Mouse (Mus musculus) C2C12 (cell line): Measurements from ENCODE around the gene Scap. TPM values are rescaled to one million over a fixed set of nuclear protein-coding genes. Genes with fewer than 3 reads are reported as not detected.
"Not testable (repeated sequence)": the region's sequence is repeated elsewhere in the genome, so short reads cannot be mapped to it uniquely, and the experiment has no call there.

Experiments
- H3K27me3 ChIP-seq: one replicate; pipeline ENCODE4 v1.6.1; 2011; ENCODE audit not compliant: control insufficient read depth, insufficient read depth, insufficient read length
- H3K36me3 ChIP-seq: one replicate; pipeline ENCODE4 v1.6.1; 2011; ENCODE audit not compliant: control insufficient read depth, insufficient read depth
- H3K4me3 ChIP-seq: one replicate; pipeline ENCODE4 v1.5.1; 2011; ENCODE audit warnings: mild to moderate bottlenecking, control low read depth; ENCODE audit not compliant: poor library complexity, insufficient read depth, severe bottlenecking
- H3K79me2 ChIP-seq: one replicate; pipeline ENCODE4 v1.6.1; 2011; ENCODE audit not compliant: control insufficient read depth, insufficient read depth
- H3K79me3 ChIP-seq: one replicate; pipeline ENCODE4 v1.6.1; 2011; ENCODE audit warnings: low read depth, control low read depth
- H3ac ChIP-seq: one replicate; pipeline ENCODE3; 2011; ENCODE audit warnings: low read depth; ENCODE audit not compliant: control insufficient read depth, insufficient read length
- CEBPB ChIP-seq: IDR thresholded peaks from one replicate; pipeline ENCODE4 v1.6.1; 2011; ENCODE audit warnings: low read depth, mild to moderate bottlenecking, control low read depth, moderate library complexity
- CTCF ChIP-seq: IDR thresholded peaks from one replicate; pipeline ENCODE4 v1.5.1; 2011; ENCODE audit not compliant: control insufficient read depth, insufficient read depth, insufficient read length
- FOSL1 ChIP-seq: IDR thresholded peaks from one replicate; pipeline ENCODE4 v1.8.0; 2011; ENCODE audit warnings: mild to moderate bottlenecking, low read length; ENCODE audit not compliant: poor library complexity, insufficient read depth, severe bottlenecking
- MAX ChIP-seq: IDR thresholded peaks from one replicate; pipeline ENCODE4 v1.6.1; 2011; ENCODE audit warnings: mild to moderate bottlenecking, control low read depth
- MYOD1 ChIP-seq: IDR thresholded peaks from one replicate; pipeline ENCODE4 v1.6.1; 2011; ENCODE audit warnings: low read depth; ENCODE audit not compliant: control insufficient read depth, insufficient read length
- MYOG ChIP-seq: IDR thresholded peaks from one replicate; pipeline ENCODE4 v1.6.1; 2011; ENCODE audit not compliant: control insufficient read depth, insufficient read length; ENCODE audit errors: extremely low read depth
- USF1 ChIP-seq: IDR thresholded peaks from one replicate; pipeline ENCODE4 v1.6.1; 2011; ENCODE audit warnings: low read depth, mild to moderate bottlenecking, control low read depth, moderate library complexity
- polyA plus RNA-seq: library from polyadenylated mRNA; unstranded; fragments of >200 nt; fragmentation: generic; extraction: Trizol; gene quantifications from one replicate; pipeline ENCODE4 v1.2.1, GENCODE M21; 2012; ENCODE audit warnings: missing spikeins

Scap gene
- polyA plus RNA-seq, 1 experiment = 57.4 TPM

GRCm38 (mm10) chr9:110393295-110393694 lies 60.2 kb downstream of the Scap start:
- Histone ChIP-seq H3ac (no peak overlapping the region), H3K79me2 (peaks cover 39% of the 10 kb centered on the region), H3K79me3 (peaks cover 14% of the 10 kb centered on the region), H3K27me3 (no peaks in the 10 kb centered on the region), H3K4me3 (no peak overlapping the region), H3K36me3 (peaks cover 52% of the 10 kb centered on the region)
- TF ChIP-seq FOSL1 = no peak
- no peak for TF ChIP-seq CEBPB
- TF ChIP-seq CTCF = no peak
- no peak for TF ChIP-seq MYOG
- no peak for TF ChIP-seq MYOD1

DNA sequence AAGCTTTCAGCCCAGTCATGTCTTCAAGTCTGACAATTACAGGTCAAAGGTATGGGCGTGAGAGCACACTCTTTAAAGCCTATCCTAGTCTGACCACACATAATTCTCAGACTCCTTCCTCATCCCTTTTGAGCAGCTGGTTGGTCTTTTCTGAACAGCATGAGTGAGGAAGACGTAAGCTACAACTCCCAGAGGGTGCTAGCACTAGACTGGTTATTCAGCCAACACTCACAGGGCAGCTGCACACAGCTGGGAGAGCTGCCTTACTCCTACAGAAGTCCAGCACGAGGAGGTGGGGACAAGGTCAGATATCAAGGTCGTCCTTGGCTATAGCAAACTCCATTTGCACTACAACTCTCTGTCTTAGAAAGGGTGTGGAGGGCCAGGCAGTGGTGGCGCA lies 67.6 kb downstream of the Scap start:
- Histone ChIP-seq H3ac (no peak overlapping the region), H3K36me3 (peaks cover 29% of the 10 kb centered on the region), H3K4me3 (no peak overlapping the region), H3K79me2 (peaks cover 85% of the 10 kb centered on the region), H3K79me3 (peaks cover 70% of the 10 kb centered on the region), H3K27me3 (no peaks in the 10 kb centered on the region)
- TF ChIP-seq FOSL1 (no peak), MYOG (no peak), CTCF (no peak), MYOD1 (no peak), CEBPB (no peak), USF1 (no peak)

DNA sequence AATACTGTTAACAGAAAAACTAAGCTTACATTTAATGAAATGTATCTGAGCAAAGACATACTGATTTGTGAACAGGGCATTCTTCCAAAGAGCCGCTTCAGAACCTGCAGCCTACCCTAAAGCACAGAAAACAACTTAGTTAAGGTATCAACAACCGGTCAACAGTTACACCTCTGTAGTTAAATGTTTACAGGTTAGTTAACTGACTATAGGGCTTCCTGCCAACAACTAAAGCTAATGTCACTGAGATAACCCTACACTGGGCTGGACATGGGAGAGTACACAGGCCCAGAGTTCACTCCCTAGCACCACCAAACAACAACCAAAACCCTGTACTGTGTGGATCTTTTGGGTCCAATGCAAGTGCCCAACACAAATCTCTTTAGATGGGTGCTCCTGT lies 69.6 kb downstream of the Scap start:
- H3K4me3 ChIP-seq = no peak overlapping the region
- H3ac ChIP-seq = no peak overlapping the region
- H3K36me3 ChIP-seq = peaks cover 20% of the 10 kb centered on the region
- peaks cover 99% of the 10 kb centered on the region for H3K79me2 ChIP-seq
- H3K79me3 ChIP-seq = peaks cover 86% of the 10 kb centered on the region
- no peaks in the 10 kb centered on the region for H3K27me3 ChIP-seq
- TF ChIP-seq MYOG (no peak), MYOD1 (no peak), USF1 (no peak), CTCF (no peak), MAX (no peak), CEBPB (no peak), FOSL1 (no peak)

DNA sequence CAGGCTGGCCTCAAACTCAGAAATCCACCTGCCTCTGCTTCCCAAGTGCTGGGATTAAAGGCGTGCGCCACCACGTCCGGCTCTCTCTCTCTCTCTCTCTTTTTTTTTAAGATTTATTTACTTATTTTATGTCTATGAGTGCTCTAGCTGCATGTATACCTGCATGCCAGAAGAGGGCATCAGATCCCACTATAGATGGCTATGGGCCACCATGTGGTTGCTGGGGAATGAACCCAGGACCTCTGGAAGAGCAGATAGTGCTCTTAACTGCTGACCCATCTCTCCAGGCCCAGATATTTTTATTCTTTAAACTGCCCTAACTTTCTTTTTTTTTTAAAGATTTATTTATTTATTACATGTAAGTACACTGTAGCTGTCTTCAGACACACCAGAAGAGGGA lies 70.2 kb downstream of the Scap start:
- not testable (repeated sequence) for H3K4me3 ChIP-seq, H3ac ChIP-seq, H3K27me3 ChIP-seq
- peaks cover 98% of the 10 kb centered on the region for H3K79me2 ChIP-seq
- H3K36me3 ChIP-seq = peaks cover 20% of the 10 kb centered on the region
- H3K79me3 ChIP-seq = peaks cover 84% of the 10 kb centered on the region

DNA sequence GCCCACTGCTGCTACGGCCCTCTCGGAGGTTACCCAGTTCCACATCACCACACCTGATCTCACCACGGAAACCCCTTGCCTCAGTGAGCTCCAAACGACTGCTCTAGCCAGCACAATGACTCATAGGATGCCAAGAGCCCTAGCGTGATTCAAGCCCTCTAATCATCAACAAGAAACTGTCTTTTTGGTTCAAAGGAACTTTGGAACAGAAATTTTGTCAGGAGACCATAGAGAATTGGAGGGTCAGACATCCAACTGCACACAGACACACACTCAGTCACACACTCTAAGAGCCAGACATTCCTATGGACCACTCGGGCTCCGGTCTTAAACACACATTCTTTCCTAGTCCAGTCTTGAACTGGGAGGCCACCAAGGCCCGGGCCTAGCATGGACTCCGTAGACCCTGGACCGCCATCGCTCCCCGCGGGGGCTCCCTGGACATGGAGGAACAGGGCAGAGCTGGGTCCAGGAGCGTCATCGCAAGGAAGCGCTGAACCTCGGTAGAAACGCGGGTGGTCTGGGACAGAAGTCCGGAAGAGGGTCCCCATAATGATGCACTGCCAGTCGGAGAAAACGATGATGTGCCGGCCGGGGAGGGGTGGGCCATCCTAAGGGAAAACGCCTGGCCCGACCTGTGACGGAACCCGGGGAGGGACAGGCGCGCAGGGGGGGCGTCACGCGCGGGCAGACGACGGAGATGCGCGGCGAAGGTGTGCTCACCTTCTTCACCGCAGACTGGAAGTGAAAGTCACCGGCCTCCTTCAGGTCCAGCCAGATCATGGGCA lies 74.4 kb downstream of the Scap start:
- TF ChIP-seq CTCF (no peak), FOSL1 (no peak), CEBPB (no peak), USF1 (no peak), MAX (no peak), MYOG (no peak), MYOD1 (no peak)

GRCm38 (mm10) chr9:110408099-110408773 lies 75.1 kb downstream of the Scap start, which contains the start of gene Ptpn23:
Ptpn23 (minus strand) TSS chr9:110408213.
- Histone ChIP-seq H3ac (peak within 1 kb of the TSS; percentile 90), H3K4me3 (peak within 1 kb of the TSS; percentile 84), H3K79me2 (peaks cover 49% of the 10 kb centered on the region), H3K27me3 (no peaks in the 10 kb centered on the region), H3K79me3 (peaks cover 41% of the 10 kb centered on the region), H3K36me3 (peaks cover 12% of the 10 kb centered on the region)
- TF ChIP-seq MYOG (no peak), CEBPB (peak; percentile 26)

More for the DNA sequence above, 74.4 kb downstream of the Scap start:
- Histone ChIP-seq H3K79me2 (peaks cover 56% of the 10 kb centered on the region), H3K36me3 (peaks cover 15% of the 10 kb centered on the region), H3ac (peak overlapping the region; percentile 81), H3K27me3 (no peaks in the 10 kb centered on the region), H3K4me3 (peak overlapping the region; percentile 84), H3K79me3 (peaks cover 47% of the 10 kb centered on the region)
